8 mouse cellular contexts compared by ENCODE assay signal in the genomic region with DNA sequence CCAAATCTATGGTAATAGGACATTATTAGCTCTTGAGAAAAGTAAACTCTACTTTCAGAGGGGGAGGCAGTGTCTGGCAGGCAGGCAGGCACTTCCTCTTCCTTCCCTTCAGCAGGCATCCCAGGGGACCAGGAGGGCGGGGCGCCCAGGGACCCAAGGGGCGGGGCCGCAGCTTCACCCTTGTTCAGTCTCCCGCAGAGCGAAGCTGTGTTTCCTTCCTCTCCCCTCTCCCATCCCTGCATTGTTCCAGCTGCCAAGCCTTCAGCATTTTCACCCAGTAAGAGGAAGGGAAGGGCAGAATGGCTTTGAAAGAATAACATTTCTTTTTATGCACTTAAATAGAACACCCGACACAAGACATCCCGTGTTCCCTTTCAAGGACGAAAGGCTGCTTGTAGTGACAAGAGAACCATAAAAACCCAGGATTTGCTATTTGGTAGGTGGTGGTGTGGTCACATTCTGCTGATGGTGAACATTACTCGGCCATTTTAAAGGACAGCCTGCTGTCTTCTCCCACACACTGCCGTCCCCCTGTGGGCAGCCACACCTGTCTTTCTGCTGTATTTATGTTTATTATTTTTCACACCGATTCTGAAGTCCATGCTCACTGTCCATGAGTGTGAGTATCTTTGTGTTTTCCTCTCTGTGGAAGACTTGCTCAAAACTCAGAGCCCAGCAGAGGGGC.
DNase-seq lines count a peak whose midpoint lies in the region; ATAC-seq lines count a peak whose summit lies in the region.

No protein-coding gene starts in this region.

- peaks cover 36% of the 10 kb centered on the region for H3K4me1 ChIP-seq in forebrain, embryonic 15.5 days
- peaks cover 16% of the 10 kb centered on the region for H3K4me1 ChIP-seq in neural tube, embryonic 15.5 days

- no peaks in the 10 kb centered on the region for H3K27me3 ChIP-seq in forebrain, embryonic 15.5 days
- no peaks in the 10 kb centered on the region for H3K27me3 ChIP-seq in neural tube, embryonic 15.5 days (replicated peaks)

- peak overlapping the region; percentile 46 for H3K27ac ChIP-seq in forebrain, embryonic 15.5 days (replicated peaks)
- peak overlapping the region; percentile 64 for H3K27ac ChIP-seq in neural tube, embryonic 15.5 days (replicated peaks)

- peak; percentile 79 for ATAC-seq in forebrain, embryonic 15.5 days (replicated peaks)
- ATAC-seq in neural tube, embryonic 15.5 days (ENCODE audit: low FRiP score): peak; percentile 53; the same call in 1 of the 2 replicates

- peak; percentile 37 for DNase-seq in CD4-positive helper T cell, adult 2 months (ENCODE audit: low read depth, low spot score)
- DNase-seq in c-Kit-positive CD71-negative TER-119-negative erythroid progenitor cells, embryonic 14.5 days (ENCODE audit: low read depth): peak; percentile 62
- peak; percentile 91 to 94 for DNase-seq in heart, postnatal 14 days
- peak; percentile 55 for DNase-seq in large intestine, adult 2 months (ENCODE audit: low read depth, low spot score)
- peak; percentile 93 to 95 for DNase-seq in lung, adult 18-20 months
- peak; percentile 83 to 87 for DNase-seq in thymus, adult 18-20 months

- peak overlapping the region; percentile 18; the same call in 1 of the 2 replicates for H3K9ac ChIP-seq in forebrain, embryonic 15.5 days (replicated peaks)
- H3K9ac ChIP-seq in neural tube, embryonic 15.5 days (replicated peaks): no peak overlapping the region

- peak overlapping the region; percentile 36 for H3K4me2 ChIP-seq in forebrain, embryonic 15.5 days (replicated peaks)
- H3K4me2 ChIP-seq in neural tube, embryonic 15.5 days: peak overlapping the region; percentile 49

- no peaks in the 10 kb centered on the region for H3K36me3 ChIP-seq in forebrain, embryonic 15.5 days
- no peaks in the 10 kb centered on the region for H3K36me3 ChIP-seq in neural tube, embryonic 15.5 days

- no peaks in the 10 kb centered on the region for H3K9me3 ChIP-seq in forebrain, embryonic 15.5 days
- H3K9me3 ChIP-seq in neural tube, embryonic 15.5 days (replicated peaks): no peaks in the 10 kb centered on the region

- intact Hi-C loops in heart, postnatal 14 days (cut with DNase I): loop anchor here (2.0 to 10.0 kb wide), 3 partner anchors 129 to 561 kb away; no protein-coding TSS in a partner anchor

- peak overlapping the region; percentile 11; the same call in 1 of the 2 replicates for H3K4me3 ChIP-seq in forebrain, embryonic 15.5 days
- H3K4me3 ChIP-seq in neural tube, embryonic 15.5 days (replicated peaks): peak overlapping the region; percentile 15

- 14% methylated on average over 12 of the region's 12 CpGs for WGBS in forebrain, embryonic 15.5 days
- 5% methylated on average over 12 of the region's 12 CpGs for WGBS in large intestine, adult 2 months
- 7% methylated on average over 12 of the region's 12 CpGs for WGBS in neural tube, embryonic 15.5 days

Comparison
In these comparisons a context has a peak if more than half of its experiments do, and no peak if none do; other contexts are left out.
1. Peak in every context shown above with its lines: DNase-seq, ATAC-seq, H3K4me3 ChIP-seq and H3K27ac ChIP-seq.
2. DNase-seq: peak in every context shown above with its lines; median percentile 94 in lung, adult 18-20 months; 92 in heart, postnatal 14 days; 85 in thymus, adult 18-20 months; 62 in c-Kit-positive CD71-negative TER-119-negative erythroid progenitor cells, embryonic 14.5 days; 55 in large intestine, adult 2 months; 37 in CD4-positive helper T cell, adult 2 months.